Mouse (Mus musculus): Measurements from ENCODE around the gene Rps6kb2. TPM values are rescaled to one million over a fixed set of nuclear protein-coding genes. Genes with fewer than 3 reads are reported as not detected.

Rps6kb2 gene
- polyA plus RNA-seq, 1 experiment, result 97.8 TPM

- 0 out of 2 replicates have a peak, but pooled peaks have one; percentile 3 for TF ChIP-seq CTCF (IDR thresholded peaks at IDR 0.05; ENCODE audit: borderline replicate concordance, control insufficient read depth, extremely low read depth, insufficient read depth, low read length, poor library complexity)
- no peak for TF ChIP-seq POLR2A (IDR thresholded peaks at IDR 0.05; ENCODE audit: control insufficient read depth, extremely low read depth, insufficient read depth, low read length, poor library complexity)
- Histone ChIP-seq H3K4me1 (replicated peaks; ENCODE audit: control insufficient read depth, insufficient read depth, low read length) (peaks cover 60% of the 10 kb centered on the region), H3K4me3 (ENCODE audit: control insufficient read depth, insufficient read depth, low read length) (peak overlapping the region; percentile 76), H3K36me3 (ENCODE audit: control insufficient read depth, insufficient read depth, low read length) (peaks cover 11% of the 10 kb centered on the region; the same call in 1 of the 2 replicates), H3K27me3 (ENCODE audit: control insufficient read depth, insufficient read depth, low read length) (no peaks in the 10 kb centered on the region), H3K27ac (ENCODE audit: control insufficient read depth, insufficient read depth, low read length) (peak overlapping the region; percentile 67; the same call in 1 of the 2 replicates)
- 4% methylated on average over 8 of the region's 8 CpGs for WGBS
- DNase-seq, result no peak
These were observed 14.3 kb downstream of the Rps6kb2 start for GRCm38 (mm10) chr19:4148819-4149218.

DNA sequence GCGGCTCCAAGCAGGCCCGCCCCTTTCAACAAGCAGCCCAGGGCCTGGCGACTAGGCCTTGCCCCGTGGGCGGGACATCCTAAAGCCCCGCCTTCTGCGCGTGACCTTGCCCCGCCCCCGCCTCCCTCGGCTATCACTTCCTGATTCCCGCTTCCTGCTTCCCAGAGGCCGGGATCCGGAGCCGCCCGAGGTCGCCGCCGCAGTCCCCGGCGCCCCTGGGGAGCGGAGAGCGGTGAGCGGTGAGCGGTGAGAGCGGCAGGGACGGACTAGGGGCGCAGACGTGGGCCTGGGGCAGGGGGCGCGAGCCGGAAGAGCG lies 14.7 kb downstream of the Rps6kb2 start, which contains the start of gene Coro1b:
TSS of gene Coro1b (plus strand) at position 129 of the 316 bp plus-strand sequence.
- peak; percentile 97 for DNase-seq
- H3K4me1 ChIP-seq (replicated peaks; ENCODE audit: control insufficient read depth, insufficient read depth, low read length), result peaks cover 59% of the 10 kb centered on the region
- peak within 1 kb of the TSS; percentile 67; the same call in 1 of the 2 replicates for H3K27ac ChIP-seq (ENCODE audit: control insufficient read depth, insufficient read depth, low read length)
- peak within 1 kb of the TSS; percentile 76 for H3K4me3 ChIP-seq (ENCODE audit: control insufficient read depth, insufficient read depth, low read length)
- TF ChIP-seq POLR2A (IDR thresholded peaks at IDR 0.05; ENCODE audit: control insufficient read depth, extremely low read depth, insufficient read depth, low read length, poor library complexity) (peak; percentile 90), CTCF (IDR thresholded peaks at IDR 0.05; ENCODE audit: borderline replicate concordance, control insufficient read depth, extremely low read depth, insufficient read depth, low read length, poor library complexity) (0 out of 2 replicates have a peak, but pooled peaks have one; percentile 30)
- H3K27me3 ChIP-seq (ENCODE audit: control insufficient read depth, insufficient read depth, low read length), result no peaks in the 10 kb centered on the region
- H3K36me3 ChIP-seq (ENCODE audit: control insufficient read depth, insufficient read depth, low read length), result peaks cover 9% of the 10 kb centered on the region; the same call in 1 of the 2 replicates
- WGBS, result 1% methylated on average over 32 of the region's 33 CpGs

- H3K4me1 ChIP-seq (replicated peaks; ENCODE audit: control insufficient read depth, insufficient read depth, low read length), result peaks cover 53% of the 10 kb centered on the region
- peaks cover 6% of the 10 kb centered on the region; the same call in 1 of the 2 replicates for H3K36me3 ChIP-seq (ENCODE audit: control insufficient read depth, insufficient read depth, low read length)
- no peak for DNase-seq
- TF ChIP-seq CTCF (IDR thresholded peaks at IDR 0.05; ENCODE audit: borderline replicate concordance, control insufficient read depth, extremely low read depth, insufficient read depth, low read length, poor library complexity) (no peak), POLR2A (IDR thresholded peaks at IDR 0.05; ENCODE audit: control insufficient read depth, extremely low read depth, insufficient read depth, low read length, poor library complexity) (no peak)
- H3K27ac ChIP-seq (ENCODE audit: control insufficient read depth, insufficient read depth, low read length), result no peak overlapping the region
- 42% methylated on average over 9 of the region's 9 CpGs for WGBS
- peak overlapping the region; percentile 76 for H3K4me3 ChIP-seq (ENCODE audit: control insufficient read depth, insufficient read depth, low read length)
- no peaks in the 10 kb centered on the region for H3K27me3 ChIP-seq (ENCODE audit: control insufficient read depth, insufficient read depth, low read length)
These were observed 15.2 kb downstream of the Rps6kb2 start for GRCm38 (mm10) chr19:4147782-4148490.

- Histone ChIP-seq H3K4me3 (ENCODE audit: control insufficient read depth, insufficient read depth, low read length) (no peak overlapping the region), H3K27ac (ENCODE audit: control insufficient read depth, insufficient read depth, low read length) (no peak overlapping the region; the same call in 1 of the 2 replicates), H3K36me3 (ENCODE audit: control insufficient read depth, insufficient read depth, low read length) (peaks cover 6% of the 10 kb centered on the region; the same call in 1 of the 2 replicates), H3K4me1 (replicated peaks; ENCODE audit: control insufficient read depth, insufficient read depth, low read length) (peaks cover 48% of the 10 kb centered on the region), H3K27me3 (ENCODE audit: control insufficient read depth, insufficient read depth, low read length) (no peaks in the 10 kb centered on the region)
- no peak for TF ChIP-seq CTCF (IDR thresholded peaks at IDR 0.05; ENCODE audit: borderline replicate concordance, control insufficient read depth, extremely low read depth, insufficient read depth, low read length, poor library complexity)
- TF ChIP-seq POLR2A (IDR thresholded peaks at IDR 0.05; ENCODE audit: control insufficient read depth, extremely low read depth, insufficient read depth, low read length, poor library complexity), result no peak
- 64% methylated on average over 3 of the region's 3 CpGs for WGBS
- DNase-seq, result no peak
These were observed 16.1 kb downstream of the Rps6kb2 start for GRCm38 (mm10) chr19:4147022-4147405.

DNA sequence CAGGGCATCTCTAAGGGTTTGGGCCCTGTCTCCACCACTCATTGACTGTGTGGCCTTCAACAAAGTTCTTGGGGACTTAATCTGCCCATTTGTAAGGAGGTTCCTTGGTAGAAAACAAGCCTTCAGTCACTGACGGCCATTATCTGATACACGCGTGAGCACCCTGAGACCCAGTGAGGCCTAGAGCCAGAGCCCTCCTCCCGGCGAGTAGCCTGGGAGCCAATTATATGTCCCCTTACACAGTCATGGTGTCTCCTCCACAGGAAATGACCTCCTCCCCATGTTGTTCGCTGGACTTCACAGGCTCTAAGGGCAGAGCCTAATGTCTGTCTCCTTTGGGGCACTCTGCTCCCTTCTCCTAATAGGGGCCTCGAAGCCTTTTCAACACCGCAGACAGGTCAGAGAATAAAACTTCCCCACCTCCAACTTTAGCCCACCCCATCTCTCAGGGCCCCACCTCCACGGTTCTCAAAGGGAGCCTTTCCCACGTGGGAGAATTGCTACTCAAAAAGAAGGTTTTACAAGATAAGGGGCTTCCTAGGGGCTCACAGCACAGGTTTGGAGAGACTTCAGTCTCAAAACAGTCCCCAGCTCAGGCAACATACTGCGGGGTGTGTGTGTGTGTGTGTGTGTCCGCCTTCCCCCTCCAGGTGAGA lies 16.7 kb downstream of the Rps6kb2 start:
- DNase-seq, result no peak
- Histone ChIP-seq H3K36me3 (ENCODE audit: control insufficient read depth, insufficient read depth, low read length) (peaks cover 6% of the 10 kb centered on the region; the same call in 1 of the 2 replicates), H3K4me1 (replicated peaks; ENCODE audit: control insufficient read depth, insufficient read depth, low read length) (peaks cover 48% of the 10 kb centered on the region), H3K27me3 (ENCODE audit: control insufficient read depth, insufficient read depth, low read length) (no peaks in the 10 kb centered on the region), H3K27ac (ENCODE audit: control insufficient read depth, insufficient read depth, low read length) (no peak overlapping the region), H3K4me3 (ENCODE audit: control insufficient read depth, insufficient read depth, low read length) (no peak overlapping the region)
- TF ChIP-seq POLR2A (IDR thresholded peaks at IDR 0.05; ENCODE audit: control insufficient read depth, extremely low read depth, insufficient read depth, low read length, poor library complexity) (no peak), CTCF (IDR thresholded peaks at IDR 0.05; ENCODE audit: borderline replicate concordance, control insufficient read depth, extremely low read depth, insufficient read depth, low read length, poor library complexity) (no peak)
- 88% methylated on average over 12 of the region's 12 CpGs for WGBS

- Histone ChIP-seq H3K27me3 (ENCODE audit: control insufficient read depth, insufficient read depth, low read length) (no peaks in the 10 kb centered on the region), H3K4me3 (ENCODE audit: control insufficient read depth, insufficient read depth, low read length) (no peak overlapping the region), H3K36me3 (ENCODE audit: control insufficient read depth, insufficient read depth, low read length) (peaks cover 6% of the 10 kb centered on the region; the same call in 1 of the 2 replicates), H3K4me1 (replicated peaks; ENCODE audit: control insufficient read depth, insufficient read depth, low read length) (peaks cover 48% of the 10 kb centered on the region), H3K27ac (ENCODE audit: control insufficient read depth, insufficient read depth, low read length) (no peak overlapping the region)
- no peak for TF ChIP-seq POLR2A (IDR thresholded peaks at IDR 0.05; ENCODE audit: control insufficient read depth, extremely low read depth, insufficient read depth, low read length, poor library complexity)
- TF ChIP-seq CTCF (IDR thresholded peaks at IDR 0.05; ENCODE audit: borderline replicate concordance, control insufficient read depth, extremely low read depth, insufficient read depth, low read length, poor library complexity), result no peak
- WGBS, result 96% methylated on average over 5 of the region's 5 CpGs
- no peak for DNase-seq
These were observed 17.2 kb downstream of the Rps6kb2 start for GRCm38 (mm10) chr19:4145936-4146335.

Data from thymus, adult 2 months (tissue).